Mouse (Mus musculus) CH12.LX (cell line): ENCODE measurements around the gene Gstm6. TPM values are rescaled to one million over a fixed set of nuclear protein-coding genes. Genes with fewer than 3 reads are reported as not detected.

ENCODE experiments used
- DNase-seq: peaks from one replicate; pipeline ENCODE4 v3.0.0-alpha.2; 2013; ENCODE audit errors: extremely low read depth
- H3K27ac ChIP-seq: 2 replicates; pipeline ENCODE4 v1.5.1; 2012; ENCODE audit warnings: low read depth, mild to moderate bottlenecking, control low read depth, moderate library complexity; ENCODE audit not compliant: insufficient read depth
- H3K27me3 ChIP-seq: replicated peaks from 2 replicates; pipeline ENCODE3; 2012; ENCODE audit warnings: inconsistent platforms
- H3K36me3 ChIP-seq, 2 experiments: replicated peaks in 1 of 2; 2 replicates each; pipeline versions ENCODE3 to v1.6.1; 2012; ENCODE audit warnings: inconsistent platforms in 1 of 2, low read length in 1 of 2, mild to moderate bottlenecking in 1 of 2, mixed read lengths in 1 of 2, moderate library complexity in 1 of 2; ENCODE audit not compliant: control insufficient read depth in 1 of 2, insufficient read depth in 1 of 2
- H3K4me1 ChIP-seq, 2 experiments: 2 replicates each; pipeline ENCODE4 v1.6.1; 2012; ENCODE audit warnings: inconsistent platforms in 1 of 2, moderate library complexity in 1 of 2; ENCODE audit not compliant: insufficient read depth in 2 of 2, control insufficient read depth in 1 of 2
- H3K4me2 ChIP-seq: 2 replicates; pipeline ENCODE4 v1.6.1; 2012; ENCODE audit warnings: low read depth, mild to moderate bottlenecking, control low read depth; ENCODE audit not compliant: poor library complexity, insufficient read depth, severe bottlenecking
- H3K4me3 ChIP-seq, 3 experiments: fragments of 150-350 bp in 1 of 3; sonication (generic) in 1 of 3; replicated peaks in 1 of 3; 2 replicates each; pipeline versions ENCODE3 to v1.5.1; 2011 to 2012; ENCODE audit warnings: low read depth in 2 of 3, low read length in 2 of 3, mild to moderate bottlenecking in 2 of 3, moderate library complexity in 2 of 3, control low read depth in 1 of 3, improper control_type of control experiment in 1 of 3, inconsistent platforms in 1 of 3, mixed read lengths in 1 of 3; ENCODE audit not compliant: poor library complexity in 1 of 3
- H3K79me2 ChIP-seq: replicated peaks from 2 replicates; pipeline ENCODE4 v1.6.1; 2012; ENCODE audit warnings: mild to moderate bottlenecking, moderate library complexity; ENCODE audit not compliant: control insufficient read depth, poor library complexity, insufficient read depth, severe bottlenecking; ENCODE audit errors: extremely low read depth
- H3K9ac ChIP-seq: 2 replicates; pipeline ENCODE4 v1.6.1; 2012; ENCODE audit warnings: low read depth, mild to moderate bottlenecking, control low read depth, moderate library complexity; ENCODE audit not compliant: insufficient read depth
- H3K9me3 ChIP-seq: replicated peaks from 2 replicates; pipeline ENCODE3; 2012; ENCODE audit warnings: low read length, inconsistent platforms, mixed read lengths
- CHD1 ChIP-seq: IDR thresholded peaks from 2 replicates; pipeline ENCODE4 v1.6.1; 2012; ENCODE audit warnings: low read depth, low read length, improper control_type of control experiment, inconsistent platforms
- CHD2 ChIP-seq: IDR thresholded peaks from 2 replicates; pipeline ENCODE4 v1.6.1; 2011; ENCODE audit warnings: low read length, improper control_type of control experiment
- E2F4 ChIP-seq: IDR thresholded peaks from 2 replicates; pipeline ENCODE4 v1.6.1; 2011; ENCODE audit warnings: low read depth, low read length, improper control_type of control experiment; ENCODE audit not compliant: insufficient replicate concordance
- ELF1 ChIP-seq: IDR thresholded peaks from 2 replicates; pipeline ENCODE4 v1.6.1; 2014; ENCODE audit warnings: low read depth, mild to moderate bottlenecking, inconsistent platforms, low read length, improper control_type of control experiment
- EP300 ChIP-seq: IDR thresholded peaks from 2 replicates; pipeline ENCODE4 v1.6.1; 2011; ENCODE audit warnings: low read length, improper control_type of control experiment
- HCFC1 ChIP-seq: IDR thresholded peaks from 2 replicates; pipeline ENCODE4 v1.6.1; 2012; ENCODE audit warnings: low read depth, mild to moderate bottlenecking, inconsistent platforms, low read length, improper control_type of control experiment
- IRF4 ChIP-seq: IDR thresholded peaks from 2 replicates; pipeline ENCODE4 v1.6.1; 2014; ENCODE audit warnings: low read depth, mild to moderate bottlenecking, inconsistent platforms, low read length, improper control_type of control experiment
- JUN ChIP-seq: IDR thresholded peaks from 2 replicates; pipeline ENCODE4 v1.6.1; 2011; ENCODE audit warnings: low read depth, mild to moderate bottlenecking, low read length, improper control_type of control experiment, moderate library complexity; ENCODE audit not compliant: insufficient read depth
- JUND ChIP-seq: conservative IDR thresholded peaks from 2 replicates; pipeline ENCODE4 v1.6.1; 2011; ENCODE audit warnings: low read depth, low read length, improper control_type of control experiment
- KAT2A ChIP-seq: IDR thresholded peaks from 2 replicates; pipeline ENCODE4 v1.6.1; 2012; ENCODE audit warnings: low read length, improper control_type of control experiment, inconsistent platforms; ENCODE audit not compliant: insufficient replicate concordance
- MAX ChIP-seq: IDR thresholded peaks from 2 replicates; pipeline ENCODE4 v1.6.1; 2011; ENCODE audit warnings: low read length, improper control_type of control experiment
- MAZ ChIP-seq: IDR thresholded peaks from 2 replicates; pipeline ENCODE4 v1.6.1; 2012; ENCODE audit warnings: low read depth, mild to moderate bottlenecking, inconsistent platforms, low read length, improper control_type of control experiment, moderate library complexity
- MEF2A ChIP-seq: IDR thresholded peaks from 2 replicates; pipeline ENCODE4 v1.6.1; 2014; ENCODE audit warnings: low read depth, mild to moderate bottlenecking, inconsistent platforms, low read length, improper control_type of control experiment, borderline replicate concordance
- MXI1 ChIP-seq: IDR thresholded peaks from 2 replicates; pipeline ENCODE4 v1.6.1; 2011; ENCODE audit warnings: mild to moderate bottlenecking, low read depth, low read length, improper control_type of control experiment
- NELFE ChIP-seq: IDR thresholded peaks from 2 replicates; pipeline ENCODE4 v1.6.1; 2011; ENCODE audit warnings: low read depth, low read length, improper control_type of control experiment
- NRF1 ChIP-seq: IDR thresholded peaks from 2 replicates; pipeline ENCODE4 v1.6.1; 2014; ENCODE audit warnings: low read depth, mild to moderate bottlenecking, inconsistent platforms, low read length, improper control_type of control experiment, moderate library complexity
- PAX5 ChIP-seq: IDR thresholded peaks from 2 replicates; pipeline ENCODE4 v1.6.1; 2012; ENCODE audit warnings: low read length, inconsistent platforms, mixed read lengths
- POLR2AphosphoS2 ChIP-seq: IDR thresholded peaks from 2 replicates; pipeline ENCODE4 v1.6.1; 2011; ENCODE audit warnings: low read depth, low read length, improper control_type of control experiment
- SIN3A ChIP-seq: IDR thresholded peaks from 2 replicates; pipeline ENCODE4 v1.6.1; 2012; ENCODE audit warnings: low read length, improper control_type of control experiment, inconsistent platforms
- SMC3 ChIP-seq: IDR thresholded peaks from 2 replicates; pipeline ENCODE4 v1.6.1; 2011; ENCODE audit warnings: low read depth, low read length, improper control_type of control experiment
- TBP ChIP-seq: conservative IDR thresholded peaks from 2 replicates; pipeline ENCODE4 v1.6.1; 2011; ENCODE audit warnings: low read depth, low read length, improper control_type of control experiment
- TCF12 ChIP-seq: IDR thresholded peaks from 2 replicates; pipeline ENCODE4 v1.6.1; 2014; ENCODE audit warnings: low read depth, mild to moderate bottlenecking, inconsistent platforms, low read length, improper control_type of control experiment
- USF2 ChIP-seq: conservative IDR thresholded peaks from 2 replicates; pipeline ENCODE4 v1.6.1; 2011; ENCODE audit warnings: low read depth, low read length, improper control_type of control experiment
- ZMIZ1 ChIP-seq: IDR thresholded peaks from 2 replicates; pipeline ENCODE4 v1.6.1; 2012; ENCODE audit warnings: low read depth, mild to moderate bottlenecking, inconsistent platforms, low read length, improper control_type of control experiment
- dilution Hi-C: fragments of 300-500 bp; cut with MboI; formaldehyde crosslinking; loops from 2 replicates; pipeline ENCODE4 v1.14.3; 2020; ENCODE audit warnings: low sequenced_read_pairs; ENCODE audit not compliant: extremely low pct_unique_long_range_greater_than_20kb, extremely low pct_ligation_motif_present
- in situ Hi-C: fragments of 300-500 bp; cut with MboI; formaldehyde crosslinking; loops from 3 replicates; pipeline ENCODE4 v1.14.3; 2019; ENCODE audit warnings: low sequenced_read_pairs, low pct_ligation_motif_present, low pct_unique_long_range_greater_than_20kb, mixed read lengths
- polyA plus RNA-seq: library from polyadenylated mRNA; unstranded; fragments of >175 nt; gene quantifications from 2 replicates; pipeline ENCODE4 v1.2.1, GENCODE M21; 2012; ENCODE audit warnings: low read depth; ENCODE audit not compliant: insufficient read length
- total RNA-seq, 2 experiments: library from RNA; depleted of rRNA; stranded (reverse); fragments of 300-350 nt in 1 of 2; fragments of >200 nt in 1 of 2; gene quantifications; 2 replicates each; pipeline ENCODE4 v1.2.3; 2012 to 2014

Gstm6 gene
- total and polyA plus RNA-seq, 3 experiments: 0.17 to 0.44 (median 0.35) TPM

- H3K9me3 ChIP-seq: no peaks in the 10 kb centered on the region
- peaks cover 0 to 5% of the 10 kb centered on the region in 2 experiments; a peak in 1 of 4 replicates for H3K4me1 ChIP-seq
- no peaks in the 10 kb centered on the region for H3K79me2 ChIP-seq
- H3K4me3 ChIP-seq: no peak overlapping the region
- H3K27ac ChIP-seq: no peak overlapping the region
- no peaks in the 10 kb centered on the region for H3K36me3 ChIP-seq
- H3K4me2 ChIP-seq: no peak overlapping the region
- dilution Hi-C loops (no loop called here), in situ Hi-C loops (no loop called here)
- no peak overlapping the region for H3K9ac ChIP-seq
- DNase-seq: no peak
- TF ChIP-seq PAX5 (no peak), ZMIZ1 (no peak), CHD1 (no peak), MAZ (no peak), EP300 (no peak), CHD2 (no peak), MXI1 (no peak), TCF12 (no peak), MAX (no peak), NRF1 (no peak), E2F4 (no peak)
- H3K27me3 ChIP-seq: no peaks in the 10 kb centered on the region
Observed at GRCm38 (mm10) chr3:107981261-107981660, 37.7 kb upstream of the Gstm6 start.

- H3K4me2 ChIP-seq: no peak overlapping the region
- TF ChIP-seq JUN (no peak), SIN3A (no peak), POLR2AphosphoS2 (no peak), ZMIZ1 (no peak), EP300 (no peak), JUND (no peak), NELFE (no peak), IRF4 (no peak), CHD2 (no peak), USF2 (no peak), MEF2A (no peak), ELF1 (no peak), CHD1 (no peak), SMC3 (no peak), TBP (no peak), KAT2A (no peak), HCFC1 (no peak)
- H3K27ac ChIP-seq: no peak overlapping the region
- peaks cover 11% of the 10 kb centered on the region for H3K27me3 ChIP-seq
- in situ Hi-C loops (no loop called here), dilution Hi-C loops (no loop called here)
- no peak overlapping the region for H3K4me3 ChIP-seq
- DNase-seq: no peak
- H3K79me2 ChIP-seq: no peaks in the 10 kb centered on the region
- no peaks in the 10 kb centered on the region for H3K36me3 ChIP-seq
- H3K9me3 ChIP-seq: no peaks in the 10 kb centered on the region
- H3K4me1 ChIP-seq: no peaks in the 10 kb centered on the region
- H3K9ac ChIP-seq: no peak overlapping the region
Observed at GRCm38 (mm10) chr3:107977691-107978090, 34.1 kb upstream of the Gstm6 start.
